Mouse (Mus musculus): ENCODE results near the gene Dnaja2. TPM values are rescaled to one million over a fixed set of nuclear protein-coding genes. Genes with fewer than 3 reads are reported as not detected.

Dnaja2 gene
- polyA plus RNA-seq (2012; rRNA removed; ENCODE audit: low replicate concordance): 3.0 and 5.0 TPM in 2 replicates

GRCm38 (mm10) chr8:85555181-85556145 lies at the start of gene Dnaja2:
TSS of gene Dnaja2 (minus strand) at chr8:85555344.

DNA sequence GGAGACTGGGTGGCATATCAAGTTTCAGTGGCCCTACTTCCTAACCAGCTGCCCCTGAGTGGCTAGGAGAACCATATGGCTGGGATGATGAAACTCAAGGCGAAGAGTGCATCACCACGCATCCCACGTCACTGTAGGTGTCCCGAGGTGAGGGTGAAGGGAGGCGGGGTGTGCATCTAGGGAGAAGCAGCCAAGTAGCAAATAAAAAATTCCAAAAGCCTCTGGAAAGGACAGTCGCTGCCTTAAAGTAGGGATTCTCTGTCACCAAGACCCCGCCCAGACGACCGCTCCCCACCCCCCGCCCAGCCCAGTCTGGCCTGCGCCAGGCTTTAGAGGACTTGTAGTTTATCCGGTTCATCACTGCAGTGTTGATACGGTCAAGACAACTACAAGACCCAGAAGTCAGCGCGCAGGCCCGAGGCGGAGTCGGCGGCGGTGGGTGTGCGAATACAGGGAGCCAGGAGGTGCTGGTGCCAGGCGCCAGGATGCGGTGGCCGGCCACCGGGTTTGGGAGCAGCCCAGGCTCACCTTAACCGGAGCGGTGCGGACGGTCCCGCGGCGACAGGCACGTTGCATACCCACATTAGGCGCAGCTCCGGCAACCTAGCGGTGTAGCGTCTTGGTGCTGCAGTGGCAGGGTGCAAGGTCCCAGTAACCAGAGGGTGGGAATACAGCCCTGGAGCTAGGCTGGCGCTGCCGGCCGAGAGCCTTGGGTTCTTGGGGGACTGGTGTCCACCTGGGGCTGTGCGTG lies 62.8 kb downstream of the Dnaja2 start, which contains the start of gene Gpt2:
Gene Gpt2, plus strand, starts transcription at position 452 of the 751 bp plus-strand sequence.

Other genes with a start within 250 kb of the Dnaja2 start
- 0.04 TPM in 1 of 2 replicates, not detected in the other for gene Mylk3, start 169.0 kb downstream of the Dnaja2 start, polyA plus RNA-seq (2012; rRNA removed; ENCODE audit: low replicate concordance)
- gene 4921524J17Rik, start 122.5 kb downstream of the Dnaja2 start, polyA plus RNA-seq (2012; rRNA removed; ENCODE audit: low replicate concordance): 0.74 and 1.0 TPM in 2 replicates
- gene Gpt2, start 62.8 kb downstream of the Dnaja2 start, polyA plus RNA-seq (2012; rRNA removed; ENCODE audit: low replicate concordance): 5.8 and 11.7 TPM in 2 replicates
- gene Neto2, start 145.6 kb upstream of the Dnaja2 start, polyA plus RNA-seq (2012; rRNA removed; ENCODE audit: low replicate concordance): 0.09 TPM in 1 of 2 replicates, not detected in the other

Measured in duodenum, adult 2 months (tissue).